In genomic region chr4:122968106-122968505, GRCm38 (mm10) we compare ENCODE assay signal across 27 mouse cellular contexts. TPM values are rescaled to one million over a fixed set of nuclear protein-coding genes. Genes with fewer than 3 reads are reported as not detected.
DNase-seq lines count a peak whose midpoint lies in the region; ATAC-seq and TF ChIP-seq lines count a peak whose summit lies in the region.
"Had no signal": no experiment of that assay in that cellular context is flagged by ENCODE, and none has a peak within 500 bp of the region (broad histone marks: within the 10 kb centered on the region; RNA-seq: fewer than 3 reads in every experiment).

No protein-coding gene starts in this region.

- no peak for TF ChIP-seq EP300 in liver, postnatal 0 days (IDR thresholded peaks at IDR 0.05; ENCODE audit: low read depth)

- DNase-seq in thymus, adult 2 months = peak; percentile 47
- DNase-seq in thymus, adult 18-20 months = no peak
- peak; percentile 23 to 26 for DNase-seq in thymus, postnatal 10 days (ENCODE audit: low spot score in 2 of 2)
- DNase-seq in thymus, postnatal 25 days = peak; percentile 38
- peak; percentile 47 for DNase-seq in thymus, postnatal 4 days
- no peak for DNase-seq in retina, postnatal 1 day
- no peak for DNase-seq in liver, postnatal 0 days
- no peak for DNase-seq in MN1 (ENCODE audit: low spot score)
- DNase-seq: adrenal gland, adult 2 months; adrenal gland, postnatal 10 days; adrenal gland, postnatal 36 days; B cell, adult 2 months; cerebellum, adult 11-12 months; cerebellum, adult 2 months; cerebellum, adult 9-10 months; cerebellum, postnatal 10 days; cerebellum, postnatal 25 days; forebrain, postnatal 0 days had no signal

- peaks cover 3% of the 10 kb centered on the region; the same call in 1 of the 2 replicates for H3K4me1 ChIP-seq in thymus, adult 2 months (replicated peaks; ENCODE audit: control insufficient read depth, insufficient read depth, low read length)
- H3K4me1 ChIP-seq in liver, postnatal 0 days (ENCODE audit: insufficient read depth) = no peaks in the 10 kb centered on the region
- H3K4me1 ChIP-seq: embryonic facial prominence, embryonic 12.5 days had no signal

- TF ChIP-seq POLR2A in thymus, adult 2 months (IDR thresholded peaks at IDR 0.05; ENCODE audit: control insufficient read depth, extremely low read depth, insufficient read depth, low read length, poor library complexity) = no peak

- H3K27me3 ChIP-seq in thymus, adult 2 months (ENCODE audit: control insufficient read depth, insufficient read depth, low read length) = no peaks in the 10 kb centered on the region
- peaks cover 15% of the 10 kb centered on the region for H3K27me3 ChIP-seq in liver, postnatal 0 days (ENCODE audit: insufficient read depth, low read length)
- H3K27me3 ChIP-seq: CH12.LX; embryonic facial prominence, embryonic 12.5 days; forebrain, embryonic 13.5 days; forebrain, embryonic 15.5 days; Patski had no signal

- no peak for TF ChIP-seq CTCF in thymus, adult 2 months (IDR thresholded peaks at IDR 0.05; ENCODE audit: borderline replicate concordance, control insufficient read depth, extremely low read depth, insufficient read depth, low read length, poor library complexity)
- no peak for TF ChIP-seq CTCF in liver, postnatal 0 days (IDR thresholded peaks at IDR 0.05; ENCODE audit: low read depth)

- H3K9ac ChIP-seq in liver, postnatal 0 days (replicated peaks) = no peak overlapping the region
- H3K9ac ChIP-seq: embryonic facial prominence, embryonic 12.5 days; forebrain, embryonic 13.5 days; forebrain, embryonic 15.5 days; forebrain, postnatal 0 days had no signal

- H3K4me3 ChIP-seq in thymus, adult 2 months (ENCODE audit: control insufficient read depth, insufficient read depth, low read length) = no peak overlapping the region
- no peak overlapping the region for H3K4me3 ChIP-seq in liver, postnatal 0 days (ENCODE audit: low read depth, low read length)
- H3K4me3 ChIP-seq: embryonic facial prominence, embryonic 10.5 days; embryonic facial prominence, embryonic 12.5 days; forebrain, embryonic 13.5 days; forebrain, embryonic 15.5 days had no signal

- no peak for ATAC-seq in liver, postnatal 0 days
- ATAC-seq: activated CD4-positive, CD25-positive, alpha-beta regulatory T cell, adult 4 months; CD4-positive, CD25-positive, alpha-beta regulatory T cell, adult 4 months; forebrain, embryonic 13.5 days; forebrain, embryonic 15.5 days; forebrain, postnatal 0 days; Patski had no signal

- H3K4me2 ChIP-seq in liver, postnatal 0 days (ENCODE audit: low read depth, low read length) = no peak overlapping the region
- H3K4me2 ChIP-seq: embryonic facial prominence, embryonic 12.5 days; forebrain, embryonic 13.5 days; forebrain, embryonic 15.5 days had no signal

- H3K27ac ChIP-seq in thymus, adult 2 months (ENCODE audit: control insufficient read depth, insufficient read depth, low read length) = no peak overlapping the region
- H3K27ac ChIP-seq in liver, postnatal 0 days (ENCODE audit: low read depth) = no peak overlapping the region
- H3K27ac ChIP-seq: embryonic facial prominence, embryonic 10.5 days; embryonic facial prominence, embryonic 12.5 days; forebrain, embryonic 13.5 days; forebrain, embryonic 15.5 days had no signal

- H3K36me3 ChIP-seq in thymus, adult 2 months (ENCODE audit: control insufficient read depth, insufficient read depth, low read length) = no peaks in the 10 kb centered on the region
- no peaks in the 10 kb centered on the region for H3K36me3 ChIP-seq in liver, postnatal 0 days (replicated peaks; ENCODE audit: insufficient read depth, low read length)
- H3K36me3 ChIP-seq: embryonic facial prominence, embryonic 10.5 days; embryonic facial prominence, embryonic 12.5 days; forebrain, embryonic 15.5 days; G1E had no signal

- no peaks in the 10 kb centered on the region for H3K9me3 ChIP-seq in liver, postnatal 0 days (ENCODE audit: low read length)
- H3K9me3 ChIP-seq: embryonic facial prominence, embryonic 10.5 days; embryonic facial prominence, embryonic 12.5 days; forebrain, embryonic 13.5 days; forebrain, embryonic 15.5 days; G1E had no signal

- 26% methylated on average over 4 of the region's 4 CpGs for WGBS in thymus, adult 2 months
- WGBS in liver, postnatal 0 days (ENCODE audit: insufficient replicate concordance) = 53% methylated on average over 4 of the region's 4 CpGs

RNA-seq across cellular contexts. Expression of gene Mfsd2a, which starts 7.1 kb away (rescaled TPM):
- polyA plus RNA-seq in thymus, adult 2 months (2012; rRNA removed) = 3.2 and 3.5 TPM in 2 replicates
- not detected in 2 replicates for polyA plus RNA-seq in liver, postnatal 0 days (2015; fragmentation: Nextera tagmentation; extraction: Ambion mirVana)
- polyA plus RNA-seq: G1E had no signal

RNA-seq across cellular contexts. Expression of gene Mycl, which starts 27.3 kb away (rescaled TPM):
- 4.3 and 5.2 TPM in 2 replicates for polyA plus RNA-seq in thymus, adult 2 months (2012; rRNA removed)
- polyA plus RNA-seq in liver, postnatal 0 days (2015; fragmentation: Nextera tagmentation; extraction: Ambion mirVana) = 1.2 and 1.5 TPM in 2 replicates
- polyA plus RNA-seq: activated CD4-positive, CD25-positive, alpha-beta regulatory T cell, adult 4 months; CD4-positive, CD25-positive, alpha-beta regulatory T cell, adult 4 months; G1E had no signal

RNA-seq across cellular contexts. Expression of gene Trit1, which starts 48.3 kb away (rescaled TPM):
- polyA plus RNA-seq in thymus, adult 2 months (2012; rRNA removed) = 8.3 and 9.3 TPM in 2 replicates
- polyA plus RNA-seq in liver, postnatal 0 days (2015; fragmentation: Nextera tagmentation; extraction: Ambion mirVana) = 7.1 and 7.5 TPM in 2 replicates

Comparison
In these comparisons a context has a peak if more than half of its experiments do, and no peak if none do; other contexts are left out.
1. DNase-seq: peak in thymus, adult 2 months (single experiment), thymus, postnatal 10 days (2 of 2), thymus, postnatal 25 days (single experiment) and thymus, postnatal 4 days (single experiment); none in thymus, adult 18-20 months (0 of 2), retina, postnatal 1 day (single experiment), liver, postnatal 0 days (single experiment) and MN1 (single experiment).